Mouse (Mus musculus): ENCODE results near the gene Tnnt3.

Tnnt3 gene

GRCm38 (mm10) chr7:142545967-142546366, 47.3 kb downstream of the Tnnt3 start:
- DNase-seq, result no peak

- no peak for DNase-seq
Measured at GRCm38 (mm10) chr7:142547874-142548273, 49.2 kb downstream of the Tnnt3 start.

GRCm38 (mm10) chr7:142548706-142549105, 50.1 kb downstream of the Tnnt3 start:
- DNase-seq, result no peak

GRCm38 (mm10) chr7:142549941-142550763, 51.5 kb downstream of the Tnnt3 start:
- no peak for DNase-seq

GRCm38 (mm10) chr7:142550935-142551373, 52.3 kb downstream of the Tnnt3 start:
- DNase-seq, result no peak

GRCm38 (mm10) chr7:142551691-142552090, 53.1 kb downstream of the Tnnt3 start:
- no peak for DNase-seq

- no peak for DNase-seq
Measured at GRCm38 (mm10) chr7:142552591-142553416, 54.2 kb downstream of the Tnnt3 start.

GRCm38 (mm10) chr7:142553417-142554335, 55.0 kb downstream of the Tnnt3 start:
- DNase-seq, result no peak

- no peak for DNase-seq
Measured at GRCm38 (mm10) chr7:142554625-142555024, 56.0 kb downstream of the Tnnt3 start.

- no peak for DNase-seq
Measured at GRCm38 (mm10) chr7:142555366-142556088, 56.9 kb downstream of the Tnnt3 start.

GRCm38 (mm10) chr7:142556089-142556476, 57.4 kb downstream of the Tnnt3 start:
- no peak for DNase-seq

GRCm38 (mm10) chr7:142557696-142558095, 59.1 kb downstream of the Tnnt3 start:
- no peak for DNase-seq

GRCm38 (mm10) chr7:142558511-142559146, 60.0 kb downstream of the Tnnt3 start:
- no peak for DNase-seq

GRCm38 (mm10) chr7:142559651-142560175, 61.1 kb downstream of the Tnnt3 start:
- no peak for DNase-seq

GRCm38 (mm10) chr7:142560942-142561855, 62.6 kb downstream of the Tnnt3 start:
- DNase-seq, result no peak

GRCm38 (mm10) chr7:142561856-142562404, 63.3 kb downstream of the Tnnt3 start:
- DNase-seq, result no peak

GRCm38 (mm10) chr7:142563168-142563567, 64.5 kb downstream of the Tnnt3 start:
- no peak for DNase-seq

GRCm38 (mm10) chr7:142564955-142565643, 66.5 kb downstream of the Tnnt3 start:
- DNase-seq, result no peak

Measured in thymus, adult 18-20 months (tissue).